Mouse (Mus musculus) olfactory bulb, adult 2 months (tissue): ENCODE measurements at regions not wholly inside any gene's neighbourhood (a gene's known extent, or its start where the extent isn't known, plus 50 kb on each side); places are given as distances from the start of the nearest gene placed in this dataset.

Source experiments
- CTCF ChIP-seq: fragments of 200-500 bp; IDR thresholded peaks from 2 replicates; pipeline ENCODE4 v1.5.1; 2012; ENCODE audit warnings: low read depth, mild to moderate bottlenecking, low read length, moderate library complexity; ENCODE audit not compliant: insufficient read depth
- POLR2A ChIP-seq: fragments of 200-500 bp; IDR thresholded peaks from 2 replicates; pipeline ENCODE4 v1.6.1; 2012; ENCODE audit warnings: mild to moderate bottlenecking, low read depth, low read length, moderate library complexity; ENCODE audit not compliant: insufficient read depth

DNA sequence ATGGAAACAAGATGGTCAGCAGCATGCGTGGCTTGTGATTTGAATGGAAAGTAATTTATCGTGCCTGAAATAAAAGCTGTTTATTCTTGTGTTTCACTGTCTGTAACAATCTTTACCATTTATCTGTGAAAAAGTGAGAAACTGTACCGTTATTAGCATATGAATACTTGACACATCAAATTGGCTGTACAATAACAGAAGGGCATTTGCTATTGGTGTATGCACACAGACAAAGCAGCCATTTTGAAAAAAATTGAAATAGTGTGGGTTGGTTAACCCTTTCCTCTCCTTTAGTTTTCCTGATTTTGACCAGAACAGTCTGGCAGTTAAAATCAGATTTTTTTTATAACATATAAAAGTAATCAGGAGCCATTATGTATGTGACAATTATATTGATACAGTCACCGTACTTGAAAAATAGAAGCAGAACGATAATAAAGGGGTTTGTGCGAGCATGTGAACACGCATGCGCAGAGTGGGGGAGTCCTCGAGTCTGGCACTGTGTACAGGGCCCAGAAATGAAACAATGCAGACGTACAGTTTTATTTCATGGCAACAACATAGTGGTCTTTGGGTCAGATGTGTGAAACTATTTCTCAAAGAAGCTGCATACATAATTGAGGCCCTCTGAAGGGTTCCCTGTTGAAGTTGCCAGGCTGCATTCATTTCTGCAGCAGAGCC is 237.3 kb upstream of the Tmem161b start:
- TF ChIP-seq POLR2A, result no peak
- no peak for TF ChIP-seq CTCF
